Mouse (Mus musculus): ENCODE measurements around the gene Sepsecs. TPM values are rescaled to one million over a fixed set of nuclear protein-coding genes. Genes with fewer than 3 reads are reported as not detected.

Sepsecs gene
- polyA plus RNA-seq, 1 experiment from 2014 or later: 9.0 TPM

- TF ChIP-seq EP300 (IDR thresholded peaks at IDR 0.05): no peak
- WGBS: 41% methylated on average over 6 of the region's 6 CpGs
- no peak overlapping the region for H3K27ac ChIP-seq (ENCODE audit: low read length)
Observed at GRCm38 (mm10) chr5:52687741-52688455, 18.4 kb upstream of the Sepsecs start.

GRCm38 (mm10) chr5:52681111-52681510 lies 11.6 kb upstream of the Sepsecs start:
- TF ChIP-seq EP300 (IDR thresholded peaks at IDR 0.05): no peak
- no peak for TF ChIP-seq CTCF (IDR thresholded peaks at IDR 0.05)
- no peak overlapping the region for H3K4me3 ChIP-seq (ENCODE audit: low read depth, low read length)
- no peak overlapping the region for H3K27ac ChIP-seq (ENCODE audit: low read length)
- no peaks in the 10 kb centered on the region for H3K36me3 ChIP-seq (ENCODE audit: insufficient read depth, low read length)
- no peak overlapping the region for H3K9ac ChIP-seq (replicated peaks; ENCODE audit: low read depth)
- no peaks in the 10 kb centered on the region for H3K27me3 ChIP-seq (replicated peaks; ENCODE audit: insufficient read depth, low read length)
- no peak for DNase-seq (ENCODE audit: low spot score)
- no peaks in the 10 kb centered on the region for H3K4me1 ChIP-seq (ENCODE audit: insufficient read depth, low read depth, low read length)
- no peak overlapping the region for H3K4me2 ChIP-seq (replicated peaks; ENCODE audit: low read depth, low read length)
- no peak for ATAC-seq
- WGBS: 40% methylated on average over 4 of the region's 4 CpGs
- no peaks in the 10 kb centered on the region for H3K9me3 ChIP-seq (ENCODE audit: low read length)

More at GRCm38 (mm10) chr5:52687741-52688455, 18.4 kb upstream of the Sepsecs start:
- Histone ChIP-seq H3K4me2 (replicated peaks; ENCODE audit: low read depth, low read length) (no peak overlapping the region), H3K9ac (replicated peaks; ENCODE audit: low read depth) (no peak overlapping the region), H3K36me3 (ENCODE audit: insufficient read depth, low read length) (no peaks in the 10 kb centered on the region), H3K4me1 (ENCODE audit: insufficient read depth, low read depth, low read length) (no peaks in the 10 kb centered on the region), H3K4me3 (ENCODE audit: low read depth, low read length) (no peak overlapping the region), H3K27me3 (replicated peaks; ENCODE audit: insufficient read depth, low read length) (no peaks in the 10 kb centered on the region), H3K9me3 (ENCODE audit: low read length) (no peaks in the 10 kb centered on the region)
- ATAC-seq (no peak), DNase-seq (ENCODE audit: low spot score) (no peak)

DNA sequence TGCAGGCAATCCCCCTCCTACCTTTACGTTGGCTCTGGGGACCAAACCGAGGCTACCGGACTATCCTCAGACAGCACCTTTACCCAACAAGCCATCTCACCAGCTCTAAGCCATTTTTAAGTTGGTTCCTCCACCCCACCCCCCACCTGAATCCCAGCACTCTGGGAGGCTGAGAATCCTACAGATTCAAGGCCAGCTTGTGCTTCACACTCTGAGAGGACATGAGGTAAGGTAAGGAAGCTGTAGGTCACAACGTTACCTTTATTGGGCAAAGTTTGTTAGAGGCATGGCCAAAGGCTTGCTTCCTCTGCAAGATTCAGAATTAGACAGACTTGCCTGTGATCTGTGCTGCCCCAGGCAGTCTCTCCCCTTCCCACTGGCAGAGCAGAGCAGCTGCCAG lies 10.7 kb upstream of the Sepsecs start:
- Histone ChIP-seq H3K27ac (ENCODE audit: low read length) (no peak overlapping the region), H3K36me3 (ENCODE audit: insufficient read depth, low read length) (no peaks in the 10 kb centered on the region), H3K9ac (replicated peaks; ENCODE audit: low read depth) (no peak overlapping the region), H3K4me1 (ENCODE audit: insufficient read depth, low read depth, low read length) (no peaks in the 10 kb centered on the region), H3K9me3 (ENCODE audit: low read length) (no peaks in the 10 kb centered on the region), H3K4me2 (replicated peaks; ENCODE audit: low read depth, low read length) (no peak overlapping the region), H3K4me3 (ENCODE audit: low read depth, low read length) (no peak overlapping the region), H3K27me3 (replicated peaks; ENCODE audit: insufficient read depth, low read length) (no peaks in the 10 kb centered on the region)
- ATAC-seq (no peak), DNase-seq (ENCODE audit: low spot score) (no peak)
- TF ChIP-seq CTCF (IDR thresholded peaks at IDR 0.05) (no peak), EP300 (IDR thresholded peaks at IDR 0.05) (no peak)
- WGBS: 66% methylated on average over 4 of the region's 4 CpGs

DNA sequence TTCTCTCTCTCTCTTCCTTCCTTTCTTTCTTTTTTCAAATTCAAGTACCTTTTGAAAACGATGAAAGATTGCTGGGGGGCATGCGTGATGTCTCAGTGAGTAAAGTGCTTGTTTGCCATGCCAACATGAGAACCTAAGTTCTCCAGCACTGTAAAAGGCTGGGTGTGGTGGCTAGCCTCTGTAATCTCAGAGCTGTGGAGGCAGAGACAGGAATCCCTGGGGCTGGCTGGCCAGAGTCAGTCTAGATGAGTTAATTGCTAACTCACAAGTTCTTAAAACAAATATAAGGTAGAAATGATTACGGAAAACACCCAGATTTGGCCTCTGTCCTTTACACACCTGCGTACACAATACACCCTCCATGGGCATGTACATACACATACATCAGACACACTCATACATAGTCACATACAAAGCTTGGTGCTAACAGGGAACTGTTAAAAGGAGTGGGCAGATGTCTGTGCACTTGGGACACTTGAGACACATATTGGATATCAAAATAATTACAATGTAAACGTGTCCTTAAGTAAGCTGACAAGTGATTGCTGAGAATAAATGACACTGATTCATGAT lies 9.1 kb upstream of the Sepsecs start:
- H3K9me3 ChIP-seq (ENCODE audit: low read length): no peaks in the 10 kb centered on the region
- TF ChIP-seq EP300 (IDR thresholded peaks at IDR 0.05) (no peak), CTCF (IDR thresholded peaks at IDR 0.05) (no peak)

GRCm38 (mm10) chr5:52677126-52677525 lies 7.6 kb upstream of the Sepsecs start:
- H3K27me3 ChIP-seq (replicated peaks; ENCODE audit: insufficient read depth, low read length): no peaks in the 10 kb centered on the region
- TF ChIP-seq CTCF (IDR thresholded peaks at IDR 0.05): no peak
- no peak for TF ChIP-seq EP300 (IDR thresholded peaks at IDR 0.05)
- DNase-seq (ENCODE audit: low spot score) (no peak), ATAC-seq (no peak)
- no peak overlapping the region for H3K27ac ChIP-seq (ENCODE audit: low read length)
- no peak overlapping the region for H3K4me2 ChIP-seq (replicated peaks; ENCODE audit: low read depth, low read length)
- H3K4me3 ChIP-seq (ENCODE audit: low read depth, low read length): no peak overlapping the region
- H3K9me3 ChIP-seq (ENCODE audit: low read length): no peaks in the 10 kb centered on the region
- no peak overlapping the region for H3K9ac ChIP-seq (replicated peaks; ENCODE audit: low read depth)
- H3K36me3 ChIP-seq (ENCODE audit: insufficient read depth, low read length): no peaks in the 10 kb centered on the region
- 59% methylated on average over 3 of the region's 3 CpGs for WGBS
- no peaks in the 10 kb centered on the region for H3K4me1 ChIP-seq (ENCODE audit: insufficient read depth, low read depth, low read length)

More for the DNA sequence above, 9.1 kb upstream of the Sepsecs start:
- H3K4me1 ChIP-seq (ENCODE audit: insufficient read depth, low read depth, low read length): no peaks in the 10 kb centered on the region
- ATAC-seq (no peak), DNase-seq (ENCODE audit: low spot score) (peak; percentile 15)
- H3K36me3 ChIP-seq (ENCODE audit: insufficient read depth, low read length): no peaks in the 10 kb centered on the region
- no peaks in the 10 kb centered on the region for H3K27me3 ChIP-seq (replicated peaks; ENCODE audit: insufficient read depth, low read length)
- H3K9ac ChIP-seq (replicated peaks; ENCODE audit: low read depth): no peak overlapping the region
- no peak overlapping the region for H3K27ac ChIP-seq (ENCODE audit: low read length)
- 48% methylated on average over 5 of the region's 5 CpGs for WGBS
- H3K4me2 ChIP-seq (replicated peaks; ENCODE audit: low read depth, low read length): no peak overlapping the region
- no peak overlapping the region for H3K4me3 ChIP-seq (ENCODE audit: low read depth, low read length)

DNA sequence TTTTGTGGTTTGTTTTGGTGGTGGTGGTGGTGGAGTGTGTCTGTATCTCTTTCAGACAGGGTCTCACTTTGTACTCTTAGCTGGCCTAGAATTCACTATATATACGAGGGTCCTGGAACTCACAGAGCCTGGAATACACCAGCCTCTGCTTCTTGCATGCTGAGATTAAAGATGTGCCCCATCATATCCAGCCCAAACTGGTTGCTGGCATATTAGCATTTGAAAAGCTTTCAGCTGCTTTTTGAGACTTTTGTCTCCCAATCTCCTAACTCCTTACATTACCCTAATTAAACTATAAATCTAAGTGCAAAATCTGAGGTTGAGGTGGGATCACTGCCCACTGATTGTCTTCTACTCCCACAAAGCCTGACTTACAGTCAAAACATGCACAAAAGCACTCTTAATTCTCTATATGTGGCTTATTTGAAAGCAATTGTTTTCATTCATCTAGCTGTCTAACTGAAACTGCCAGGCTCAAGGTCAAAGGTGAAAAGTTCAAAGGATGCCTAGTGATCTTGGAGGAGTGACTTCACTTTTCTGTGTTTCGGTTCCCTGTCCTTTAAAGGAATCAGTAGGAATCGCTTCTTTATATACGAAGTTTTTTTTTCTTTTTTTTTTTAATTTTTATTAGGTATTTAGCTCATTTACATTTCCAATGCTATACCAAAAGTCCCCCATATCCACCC lies 5.0 kb upstream of the Sepsecs start:
- Histone ChIP-seq H3K27ac (ENCODE audit: low read length) (no peak overlapping the region), H3K27me3 (replicated peaks; ENCODE audit: insufficient read depth, low read length) (no peaks in the 10 kb centered on the region), H3K9me3 (ENCODE audit: low read length) (no peaks in the 10 kb centered on the region), H3K9ac (replicated peaks; ENCODE audit: low read depth) (no peak overlapping the region), H3K4me3 (ENCODE audit: low read depth, low read length) (no peak overlapping the region), H3K4me1 (ENCODE audit: insufficient read depth, low read depth, low read length) (no peaks in the 10 kb centered on the region; the same call in 1 of the 2 replicates), H3K4me2 (replicated peaks; ENCODE audit: low read depth, low read length) (no peak overlapping the region), H3K36me3 (ENCODE audit: insufficient read depth, low read length) (no peaks in the 10 kb centered on the region)
- 76% methylated on average over 4 of the region's 4 CpGs for WGBS
- no peak for TF ChIP-seq EP300 (IDR thresholded peaks at IDR 0.05)
- DNase-seq (ENCODE audit: low spot score) (no peak), ATAC-seq (no peak)
